Mouse (Mus musculus) lung, postnatal 10 days (tissue): ENCODE results near the gene Zfp536.

Experiments used
- DNase-seq: peaks from one replicate; pipeline ENCODE4 v3.0.0; 2021

Zfp536 gene

DNA sequence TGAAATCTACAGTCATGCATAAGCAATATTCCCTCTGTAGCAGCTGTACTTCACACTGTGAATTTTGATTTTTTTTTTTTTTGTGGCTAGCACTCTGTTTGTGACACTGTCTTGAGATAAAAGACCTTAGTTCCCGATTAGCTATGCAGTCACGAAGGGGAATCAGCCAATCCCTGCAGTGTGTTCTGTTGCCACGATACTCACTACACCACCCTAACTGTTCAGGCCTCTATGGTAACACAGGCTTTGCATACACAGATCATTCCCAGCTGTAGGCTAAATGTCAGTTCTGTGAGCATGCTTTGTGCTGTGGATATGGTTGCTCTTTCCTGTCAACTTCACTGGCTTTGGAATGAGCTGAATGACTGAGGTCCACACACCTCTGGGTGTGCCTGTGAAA, 325.9 kb downstream of the Zfp536 start:
- DNase-seq = no peak

DNA sequence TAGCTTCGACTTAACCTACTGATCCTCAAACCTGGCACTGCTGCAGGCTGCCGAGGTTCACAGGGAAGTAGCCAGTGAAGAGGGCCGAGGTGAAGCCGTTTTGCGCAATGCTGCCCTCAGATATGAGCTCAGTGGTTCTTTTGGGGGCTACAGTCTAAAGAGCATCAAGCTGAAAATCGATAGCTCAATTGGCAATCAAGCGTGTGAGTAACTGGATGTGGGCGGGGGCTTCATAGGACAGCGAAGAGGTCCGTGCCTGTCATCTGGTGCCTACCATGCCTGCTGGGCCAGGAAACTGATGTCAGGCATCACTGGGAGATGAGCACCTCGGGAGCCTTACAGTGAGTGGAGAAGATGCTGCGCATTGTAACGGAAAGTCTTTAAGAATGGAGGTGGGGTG, 333.5 kb downstream of the Zfp536 start:
- DNase-seq = no peak

DNA sequence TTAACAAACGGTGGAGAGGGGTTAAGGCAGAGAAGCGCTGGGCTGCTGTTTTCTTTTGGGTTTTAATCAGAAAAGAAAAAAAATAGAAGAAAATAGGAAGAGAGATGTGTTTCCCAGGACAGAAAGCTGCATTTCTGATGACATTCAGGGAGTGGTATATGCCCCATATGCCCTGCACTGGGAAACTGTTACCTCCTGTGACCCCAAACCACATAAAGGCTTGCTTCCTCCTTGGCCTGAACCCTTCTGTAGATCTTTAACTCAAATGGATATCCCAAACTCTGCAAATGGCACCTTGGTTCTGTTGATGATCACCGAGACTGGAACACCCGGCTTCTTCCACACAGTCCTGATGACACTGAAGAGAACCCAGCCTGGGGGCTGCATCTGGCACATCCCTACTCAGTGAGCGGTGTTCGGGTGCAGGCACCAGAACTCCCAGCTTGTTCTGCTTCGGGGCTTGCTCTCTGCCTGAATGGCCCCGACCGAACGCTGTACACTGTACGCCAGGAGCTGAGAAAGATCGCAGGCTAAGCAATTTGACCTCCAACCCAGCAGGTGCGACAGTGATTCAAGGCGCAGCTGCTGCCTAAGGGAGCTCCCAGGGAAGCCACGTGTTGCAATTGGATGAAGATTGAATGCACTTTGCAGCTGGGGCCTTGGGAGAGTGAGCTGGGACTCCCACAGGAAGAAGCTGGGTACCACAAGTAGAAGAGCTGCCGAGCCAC, 334.2 kb downstream of the Zfp536 start:
- no peak for DNase-seq

DNA sequence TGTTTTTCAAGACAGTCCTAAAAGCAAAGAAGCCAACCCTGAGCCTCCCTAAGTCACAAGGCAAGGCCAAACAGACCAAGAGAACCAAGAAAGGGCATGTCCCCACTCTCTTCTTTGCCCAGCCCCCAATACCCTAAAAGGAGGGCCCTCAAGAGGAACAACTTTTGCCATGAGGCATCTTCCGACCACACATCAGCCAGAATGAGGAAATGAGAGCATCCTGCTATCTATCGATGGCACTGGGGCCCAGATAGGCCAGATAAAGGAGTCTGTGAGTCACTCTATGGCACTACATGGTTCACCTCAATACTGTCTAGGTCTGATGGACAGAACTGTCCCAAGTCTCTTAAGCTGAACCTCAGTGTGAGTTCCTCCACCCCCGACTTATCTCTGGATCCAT, 335.6 kb downstream of the Zfp536 start:
- no peak for DNase-seq

DNA sequence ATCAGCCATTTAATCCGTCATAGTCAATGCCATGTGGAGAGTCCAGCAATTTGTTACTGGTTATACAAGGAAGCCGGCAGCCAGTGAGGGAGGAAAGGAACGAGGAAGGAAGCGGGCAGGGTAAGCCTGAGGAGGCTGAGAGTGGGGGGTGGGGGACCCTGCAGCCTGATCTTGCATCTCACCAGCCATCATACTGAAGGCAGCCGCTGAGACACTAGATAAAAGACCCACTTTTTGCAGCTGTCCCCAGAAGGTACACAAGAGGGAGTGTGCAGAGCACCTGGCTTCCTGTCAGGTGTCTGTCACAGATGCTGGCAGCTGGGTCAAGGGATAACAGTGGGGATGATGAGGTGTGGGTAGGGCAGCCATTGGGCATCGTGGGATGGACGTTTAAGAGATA, 340.3 kb downstream of the Zfp536 start:
- no peak for DNase-seq

DNA sequence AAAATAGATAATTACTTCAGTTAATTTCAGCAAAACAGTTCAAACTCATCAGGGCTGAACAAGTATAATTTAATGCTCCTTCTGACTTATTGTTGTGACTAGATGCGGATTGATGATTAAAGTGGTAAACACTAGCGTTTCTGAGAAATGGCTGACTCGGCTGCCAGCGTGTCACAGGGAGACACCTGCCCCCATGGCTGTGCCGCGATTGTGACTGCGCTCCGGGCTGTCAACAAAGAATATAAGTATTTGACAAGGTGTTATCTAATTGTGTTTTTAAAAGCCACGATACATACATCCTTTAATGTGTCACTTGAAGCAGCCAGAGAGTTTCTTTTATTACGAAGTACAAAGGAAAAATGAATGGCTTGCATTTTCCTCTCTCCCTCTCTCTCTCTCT, 342.0 kb downstream of the Zfp536 start:
- DNase-seq = no peak

DNA sequence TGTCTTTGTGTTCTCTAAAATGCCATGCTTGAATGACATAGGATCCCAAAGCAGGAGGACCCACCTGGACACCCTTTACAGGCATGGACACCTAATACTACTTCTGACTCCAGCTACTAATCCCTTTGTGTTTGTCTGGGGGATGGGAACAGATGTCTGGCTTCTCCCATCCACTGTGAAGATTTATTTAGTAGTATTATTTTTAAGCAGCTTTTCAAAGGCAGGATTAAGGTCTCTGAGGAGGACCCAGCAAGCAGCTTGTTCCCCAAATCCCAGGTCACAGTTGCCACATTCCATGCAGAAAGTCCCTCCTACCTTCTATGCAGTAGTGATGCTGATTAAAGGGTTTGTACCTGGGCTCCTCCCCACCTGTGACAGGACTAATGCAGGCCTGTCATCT, 347.4 kb downstream of the Zfp536 start:
- no peak for DNase-seq

DNA sequence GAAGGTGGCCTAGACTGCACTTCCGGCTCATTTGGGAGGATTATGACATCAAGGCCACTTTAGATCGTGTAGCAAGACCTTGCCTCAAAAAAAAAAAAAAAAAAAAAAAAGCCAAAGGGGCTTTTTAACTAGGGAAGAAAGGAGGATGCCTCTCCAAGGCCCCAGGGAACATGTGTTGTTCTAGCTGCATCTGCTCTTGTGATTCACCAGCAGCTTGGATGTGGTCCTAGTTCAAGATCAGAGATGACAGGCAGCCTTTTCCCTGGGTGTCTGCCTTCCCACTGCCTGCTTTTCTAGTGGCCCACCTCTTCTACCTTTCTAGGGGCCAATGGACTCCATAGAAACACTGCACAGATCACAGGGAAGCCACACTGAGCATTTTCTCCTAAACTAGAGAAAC, 350.5 kb downstream of the Zfp536 start:
- DNase-seq = no peak
